Mouse (Mus musculus) heart, postnatal 0 days (tissue): ENCODE data around the gene Dusp12.

Source experiments
- CTCF ChIP-seq: IDR thresholded peaks from 2 replicates; pipeline ENCODE4 v1.5.1; 2016; ENCODE audit warnings: antibody characterized with exemption, control low read depth, low read depth
- EP300 ChIP-seq: IDR thresholded peaks from 2 replicates; pipeline ENCODE4 v1.6.1; 2016; ENCODE audit warnings: antibody characterized with exemption, low read depth

- TF ChIP-seq CTCF (peak; percentile 67), EP300 (no peak)
Measured at GRCm38 (mm10) chr1:170884978-170885561, at the start of gene Dusp12, which contains the start of gene Gm26620.
